Mouse (Mus musculus): ENCODE measurements around the gene Mrps10. TPM values are rescaled to one million over a fixed set of nuclear protein-coding genes. Genes with fewer than 3 reads are reported as not detected.

The Mrps10 gene
- total and polyA plus RNA-seq, 2 experiments from 2014 or later, result 28.5 to 87.3 TPM

DNA sequence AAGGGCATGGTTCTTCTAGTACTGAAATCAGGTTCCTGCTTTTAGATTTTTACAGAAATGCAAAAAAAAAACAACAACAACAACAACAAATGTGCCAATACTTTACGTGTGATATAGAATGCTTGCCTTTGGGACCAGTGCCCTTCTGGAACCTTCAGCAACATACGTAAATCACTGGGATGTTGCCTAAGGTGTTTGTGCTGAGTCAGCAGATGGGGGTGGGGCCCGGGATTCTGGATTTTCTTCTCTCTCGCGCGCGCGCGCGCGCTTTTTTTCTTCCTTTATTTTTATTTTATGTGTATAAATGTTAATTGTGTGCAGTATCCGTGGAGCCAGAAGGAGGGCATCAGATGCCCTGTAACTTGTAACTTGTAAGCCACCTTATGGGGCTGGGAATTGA lies 41.1 kb upstream of the Mrps10 start:
- Histone ChIP-seq H3K4me1 (ENCODE audit: control insufficient read depth, insufficient read depth) (no peaks in the 10 kb centered on the region), H3K4me2 (ENCODE audit: low read depth, low read length) (no peak overlapping the region), H3K9me3 (replicated peaks; ENCODE audit: control insufficient read depth, low read length) (no peaks in the 10 kb centered on the region), H3K4me3 (ENCODE audit: low read depth, low read length) (no peak overlapping the region), H3K36me3 (replicated peaks; ENCODE audit: control insufficient read depth, insufficient read depth, low read length) (peaks cover 57% of the 10 kb centered on the region), H3K27ac (ENCODE audit: low read depth) (no peak overlapping the region), H3K9ac (replicated peaks; ENCODE audit: low read depth, low read length) (no peak overlapping the region), H3K27me3 (ENCODE audit: control insufficient read depth, insufficient read depth, low read length) (no peaks in the 10 kb centered on the region)
- ATAC-seq (ENCODE audit: insufficient read depth, low read depth) (no peak), DNase-seq (ENCODE audit: low spot score) (no peak)
- TF ChIP-seq CTCF (IDR thresholded peaks at IDR 0.05; ENCODE audit: low read depth) (no peak), EP300 (IDR thresholded peaks at IDR 0.05; ENCODE audit: low read depth) (no peak)
- WGBS, result 86% methylated on average over 12 of the region's 12 CpGs

DNA sequence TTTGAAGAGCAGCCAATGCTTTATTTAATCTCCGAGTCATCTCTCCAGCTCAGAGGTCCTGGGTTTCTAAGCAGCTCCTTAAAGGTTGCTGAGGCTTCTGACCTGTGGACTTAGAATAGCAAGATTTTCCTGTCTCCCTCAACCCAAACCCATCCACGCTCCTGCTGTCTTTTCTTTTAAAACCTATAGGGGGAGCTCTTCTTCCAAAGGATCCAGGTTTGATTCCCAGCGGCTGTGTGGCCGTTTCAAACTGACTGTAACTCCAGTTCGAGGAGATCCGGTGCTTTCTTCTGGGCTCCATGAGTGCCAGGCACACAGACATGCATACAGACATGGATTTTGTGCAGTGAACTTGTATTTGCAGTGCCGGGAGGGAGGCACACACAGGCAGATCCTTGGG lies 40.7 kb upstream of the Mrps10 start:
- WGBS, result 69% methylated on average over 7 of the region's 7 CpGs
- Histone ChIP-seq H3K27ac (ENCODE audit: low read depth) (no peak overlapping the region), H3K9me3 (replicated peaks; ENCODE audit: control insufficient read depth, low read length) (no peaks in the 10 kb centered on the region), H3K27me3 (ENCODE audit: control insufficient read depth, insufficient read depth, low read length) (no peaks in the 10 kb centered on the region), H3K4me3 (ENCODE audit: low read depth, low read length) (no peak overlapping the region), H3K36me3 (replicated peaks; ENCODE audit: control insufficient read depth, insufficient read depth, low read length) (peaks cover 55% of the 10 kb centered on the region), H3K4me2 (ENCODE audit: low read depth, low read length) (no peak overlapping the region), H3K4me1 (ENCODE audit: control insufficient read depth, insufficient read depth) (no peaks in the 10 kb centered on the region), H3K9ac (replicated peaks; ENCODE audit: low read depth, low read length) (no peak overlapping the region)
- DNase-seq (ENCODE audit: low spot score) (no peak), ATAC-seq (ENCODE audit: insufficient read depth, low read depth) (no peak)
- TF ChIP-seq CTCF (IDR thresholded peaks at IDR 0.05; ENCODE audit: low read depth) (peak; percentile 23), EP300 (IDR thresholded peaks at IDR 0.05; ENCODE audit: low read depth) (no peak)

DNA sequence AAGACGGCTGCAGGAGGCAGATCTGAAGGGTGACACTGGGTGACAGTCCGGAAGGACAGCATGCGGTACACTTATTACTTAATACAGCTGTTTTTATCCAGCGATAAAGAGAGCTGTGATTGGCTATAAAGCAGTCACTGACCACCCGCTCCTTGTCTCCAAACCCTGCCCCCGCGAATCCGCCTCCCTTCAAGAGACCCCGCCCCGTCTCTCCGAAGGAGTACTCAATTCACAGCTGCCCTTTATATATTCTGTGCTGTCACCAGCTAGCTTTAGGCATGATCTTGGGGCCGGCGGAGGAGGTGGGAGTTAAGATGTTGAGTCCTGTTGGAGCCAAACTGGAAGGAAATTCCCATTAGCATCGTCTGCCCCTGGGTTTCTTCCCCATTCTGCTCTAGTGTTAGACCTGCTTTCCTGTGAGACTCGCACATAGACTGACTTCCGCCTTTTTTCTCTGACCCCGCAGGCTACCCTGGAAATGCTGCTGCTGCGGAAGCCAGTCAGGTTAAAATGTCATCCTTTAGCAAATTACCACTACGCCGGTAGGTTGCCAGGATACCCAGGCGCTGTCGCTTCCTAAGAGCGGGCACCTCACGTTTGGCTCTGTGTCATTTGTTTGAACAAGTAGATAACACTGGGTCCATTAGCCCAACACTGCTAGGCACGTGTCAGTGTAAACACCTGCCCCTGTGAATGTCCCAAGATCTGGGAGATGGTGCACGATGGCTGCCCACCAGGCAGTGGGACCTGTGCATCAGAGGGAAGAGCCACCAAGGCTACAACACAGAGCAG lies 39.9 kb upstream of the Mrps10 start:
- H3K36me3 ChIP-seq (replicated peaks; ENCODE audit: control insufficient read depth, insufficient read depth, low read length), result peaks cover 49% of the 10 kb centered on the region
- no peak for DNase-seq (ENCODE audit: low spot score)
- ATAC-seq (ENCODE audit: insufficient read depth, low read depth), result peak; percentile 22; the same call in 1 of the 2 replicates

DNA sequence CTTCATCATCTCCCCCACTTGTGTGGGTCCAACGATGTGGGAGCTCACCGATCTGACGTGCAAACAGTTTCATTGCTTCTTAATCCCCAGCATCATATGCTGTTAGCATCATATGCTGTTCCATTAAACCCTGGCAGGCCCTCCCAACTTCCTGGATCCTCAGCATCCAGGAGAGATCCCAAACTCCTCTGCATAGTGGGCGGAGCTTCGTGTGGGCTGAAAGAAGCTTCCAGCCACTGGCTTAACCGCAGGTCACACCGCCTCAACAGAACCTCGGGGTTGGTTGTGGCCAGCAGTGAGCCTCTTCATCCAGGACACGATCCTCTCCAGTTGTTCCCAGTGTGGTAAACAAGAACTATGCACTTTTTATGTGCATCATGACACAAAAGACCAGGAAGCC lies 38.1 kb upstream of the Mrps10 start:
- H3K36me3 ChIP-seq (replicated peaks; ENCODE audit: control insufficient read depth, insufficient read depth, low read length), result peaks cover 32% of the 10 kb centered on the region
- H3K9me3 ChIP-seq (replicated peaks; ENCODE audit: control insufficient read depth, low read length), result no peaks in the 10 kb centered on the region
- H3K27me3 ChIP-seq (ENCODE audit: control insufficient read depth, insufficient read depth, low read length), result no peaks in the 10 kb centered on the region
- H3K4me1 ChIP-seq (ENCODE audit: control insufficient read depth, insufficient read depth), result no peaks in the 10 kb centered on the region
- no peak overlapping the region for H3K9ac ChIP-seq (replicated peaks; ENCODE audit: low read depth, low read length)
- no peak for DNase-seq (ENCODE audit: low spot score)
- H3K4me2 ChIP-seq (ENCODE audit: low read depth, low read length), result no peak overlapping the region
- no peak for ATAC-seq (ENCODE audit: insufficient read depth, low read depth)
- WGBS, result 91% methylated on average over 9 of the region's 9 CpGs
- H3K4me3 ChIP-seq (ENCODE audit: low read depth, low read length), result no peak overlapping the region
- TF ChIP-seq CTCF (IDR thresholded peaks at IDR 0.05; ENCODE audit: low read depth) (no peak), EP300 (IDR thresholded peaks at IDR 0.05; ENCODE audit: low read depth) (no peak)
- H3K27ac ChIP-seq (ENCODE audit: low read depth), result no peak overlapping the region

More for the DNA sequence above, 39.9 kb upstream of the Mrps10 start:
- Histone ChIP-seq H3K27me3 (ENCODE audit: control insufficient read depth, insufficient read depth, low read length) (no peaks in the 10 kb centered on the region), H3K4me2 (ENCODE audit: low read depth, low read length) (no peak overlapping the region), H3K4me1 (ENCODE audit: control insufficient read depth, insufficient read depth) (no peaks in the 10 kb centered on the region), H3K27ac (ENCODE audit: low read depth) (no peak overlapping the region), H3K4me3 (ENCODE audit: low read depth, low read length) (no peak overlapping the region), H3K9ac (replicated peaks; ENCODE audit: low read depth, low read length) (no peak overlapping the region), H3K9me3 (replicated peaks; ENCODE audit: control insufficient read depth, low read length) (no peaks in the 10 kb centered on the region)
- WGBS, result 77% methylated on average over 26 of the region's 26 CpGs
- TF ChIP-seq EP300 (IDR thresholded peaks at IDR 0.05; ENCODE audit: low read depth) (no peak), CTCF (IDR thresholded peaks at IDR 0.05; ENCODE audit: low read depth) (no peak)

DNA sequence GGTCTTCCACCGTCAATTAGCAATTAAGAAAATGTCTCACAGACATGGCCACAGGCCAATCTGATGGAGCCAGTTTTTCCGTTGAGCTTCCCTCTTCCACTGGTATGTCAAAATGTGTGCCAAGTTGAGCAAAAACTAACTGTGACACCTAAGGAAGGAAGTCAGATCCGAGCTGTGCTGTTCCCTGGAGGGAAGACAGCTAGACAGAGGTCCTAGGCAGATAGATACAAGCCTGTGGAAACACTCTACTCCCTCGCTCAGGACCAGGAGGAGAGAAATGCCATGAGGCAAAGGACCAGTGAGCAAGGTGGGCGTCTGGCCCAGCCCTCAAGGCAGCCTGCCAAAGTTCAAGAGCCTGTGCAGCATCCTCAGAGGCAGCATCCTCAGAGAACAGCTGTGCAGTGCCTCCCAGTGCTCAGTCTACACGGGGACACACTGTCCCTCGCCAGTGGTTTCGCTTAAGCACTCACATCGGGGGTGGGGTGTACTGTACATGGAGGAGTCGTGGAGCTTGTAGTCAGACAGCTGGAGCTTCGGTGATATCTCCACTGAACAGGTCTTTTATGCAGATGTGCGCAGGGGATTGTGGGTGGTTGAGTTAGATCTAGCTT lies 36.6 kb upstream of the Mrps10 start:
- no peak overlapping the region for H3K4me3 ChIP-seq (ENCODE audit: low read depth, low read length)
- no peaks in the 10 kb centered on the region for H3K4me1 ChIP-seq (ENCODE audit: control insufficient read depth, insufficient read depth)
- no peak overlapping the region for H3K27ac ChIP-seq (ENCODE audit: low read depth)
- no peak overlapping the region for H3K9ac ChIP-seq (replicated peaks; ENCODE audit: low read depth, low read length)
- H3K36me3 ChIP-seq (replicated peaks; ENCODE audit: control insufficient read depth, insufficient read depth, low read length), result peaks cover 21% of the 10 kb centered on the region
- no peak overlapping the region for H3K4me2 ChIP-seq (ENCODE audit: low read depth, low read length)
- WGBS, result 47% methylated on average over 12 of the region's 12 CpGs
- peak; percentile 25 for DNase-seq (ENCODE audit: low spot score)
- TF ChIP-seq CTCF (IDR thresholded peaks at IDR 0.05; ENCODE audit: low read depth), result no peak
- no peak for TF ChIP-seq EP300 (IDR thresholded peaks at IDR 0.05; ENCODE audit: low read depth)
- peak; percentile 61 for ATAC-seq (ENCODE audit: insufficient read depth, low read depth)
- H3K27me3 ChIP-seq (ENCODE audit: control insufficient read depth, insufficient read depth, low read length), result no peaks in the 10 kb centered on the region
- H3K9me3 ChIP-seq (replicated peaks; ENCODE audit: control insufficient read depth, low read length), result no peaks in the 10 kb centered on the region
